Mouse (Mus musculus): Measurements from ENCODE around the gene Ccdc78. TPM values are rescaled to one million over a fixed set of nuclear protein-coding genes. Genes with fewer than 3 reads are reported as not detected.
"Not testable (repeated sequence)": the region's sequence is repeated elsewhere in the genome, so short reads cannot be mapped to it uniquely, and the experiment has no call there.

Ccdc78 gene
- 0.08 TPM for polyA plus RNA-seq (2012; fragmentation: generic; extraction: Trizol)

GRCm38 (mm10) chr17:25786280-25786679, at the start of gene Ccdc78:
Ccdc78 (plus strand) TSS chr17:25786580.
- Histone ChIP-seq H3K27me3 (ENCODE audit: control insufficient read depth, insufficient read depth, insufficient read length) (no peaks in the 10 kb centered on the region), H3K36me3 (ENCODE audit: control insufficient read depth, insufficient read depth) (peaks cover 4% of the 10 kb centered on the region), H3K4me3 (peak within 1 kb of the TSS; percentile 52), H3ac (ENCODE audit: control insufficient read depth, insufficient read length) (peak within 1 kb of the TSS; percentile 0), H3K79me2 (ENCODE audit: control insufficient read depth, insufficient read depth) (no peaks in the 10 kb centered on the region), H3K4me2 (ENCODE audit: low read depth) (peak within 1 kb of the TSS; percentile 97)
- TF ChIP-seq MAX (IDR thresholded peaks at IDR 0.05; ENCODE audit: low read depth) (no peak), E2F4 (IDR thresholded peaks at IDR 0.05; ENCODE audit: insufficient read depth) (no peak), POLR2A (IDR thresholded peaks at IDR 0.05; ENCODE audit: insufficient read length, low read depth) (no peak), USF1 (IDR thresholded peaks at IDR 0.05; ENCODE audit: low read depth) (no peak), TCF3 (IDR thresholded peaks at IDR 0.05; ENCODE audit: insufficient read length, low read depth) (no peak), SRF (IDR thresholded peaks at IDR 0.05; ENCODE audit: control insufficient read depth, insufficient read length, low read depth) (no peak), MYOD1 (IDR thresholded peaks at IDR 0.05; ENCODE audit: control insufficient read depth in 1 of 3, insufficient read length in 2 of 3, low read depth in 2 of 3) (no peak), MYOG (IDR thresholded peaks at IDR 0.05; ENCODE audit: control insufficient read depth in 1 of 3, insufficient read depth in 1 of 3, insufficient read length in 2 of 3, low read depth in 2 of 3) (no peak), CEBPB (IDR thresholded peaks at IDR 0.05; ENCODE audit: insufficient read depth, poor library complexity, severe bottlenecking) (no peak)

DNA sequence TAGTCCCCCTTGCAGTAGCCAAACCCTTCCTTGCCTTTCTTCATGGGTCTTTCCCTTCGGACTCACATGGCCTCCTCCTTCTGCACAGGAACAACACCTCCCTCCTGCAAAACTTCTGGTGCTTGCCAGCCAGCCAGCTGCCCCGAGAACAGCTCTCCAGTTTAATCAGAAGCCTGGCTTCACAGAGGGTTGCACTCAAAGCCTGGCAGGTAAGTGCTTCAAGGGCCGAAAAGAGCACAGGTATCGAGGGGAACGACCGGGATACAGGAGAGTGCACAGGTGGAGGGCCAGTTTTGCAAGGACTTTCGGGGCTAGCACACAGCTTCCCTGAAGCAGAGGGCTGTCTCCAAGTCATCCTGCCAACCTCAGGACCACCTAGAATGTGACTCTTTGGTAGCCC, 47.5 kb upstream of the Ccdc78 start:
- Histone ChIP-seq H3K36me3 (ENCODE audit: control insufficient read depth, insufficient read depth) (no peaks in the 10 kb centered on the region), H3ac (ENCODE audit: control insufficient read depth, insufficient read length) (no peak overlapping the region), H3K4me3 (no peak overlapping the region), H3K27me3 (ENCODE audit: control insufficient read depth, insufficient read depth, insufficient read length) (peaks cover 24% of the 10 kb centered on the region), H3K79me2 (ENCODE audit: control insufficient read depth, insufficient read depth) (no peaks in the 10 kb centered on the region), H3K4me2 (ENCODE audit: low read depth) (no peak overlapping the region)
- TF ChIP-seq POLR2A (IDR thresholded peaks at IDR 0.05; ENCODE audit: insufficient read length, low read depth) (no peak), CEBPB (IDR thresholded peaks at IDR 0.05; ENCODE audit: insufficient read depth, poor library complexity, severe bottlenecking) (no peak), REST (IDR thresholded peaks at IDR 0.05; ENCODE audit: insufficient read depth, insufficient read length) (no peak), MAX (IDR thresholded peaks at IDR 0.05; ENCODE audit: low read depth) (no peak), TCF12 (IDR thresholded peaks at IDR 0.05; ENCODE audit: insufficient read depth, poor library complexity, severe bottlenecking) (no peak), SRF (IDR thresholded peaks at IDR 0.05; ENCODE audit: control insufficient read depth, insufficient read length, low read depth) (no peak), E2F4 (IDR thresholded peaks at IDR 0.05; ENCODE audit: insufficient read depth) (no peak), TCF3 (IDR thresholded peaks at IDR 0.05; ENCODE audit: insufficient read length, low read depth) (no peak), USF1 (IDR thresholded peaks at IDR 0.05; ENCODE audit: low read depth) (no peak), MYOG (IDR thresholded peaks at IDR 0.05; ENCODE audit: control insufficient read depth in 1 of 3, insufficient read depth in 1 of 3, insufficient read length in 2 of 3, low read depth in 2 of 3) (no peak), MYOD1 (IDR thresholded peaks at IDR 0.05; ENCODE audit: control insufficient read depth in 1 of 3, insufficient read length in 2 of 3, low read depth in 2 of 3) (no peak), POLR2AphosphoS2 (IDR thresholded peaks at IDR 0.05; ENCODE audit: insufficient read length, low read depth) (no peak)

DNA sequence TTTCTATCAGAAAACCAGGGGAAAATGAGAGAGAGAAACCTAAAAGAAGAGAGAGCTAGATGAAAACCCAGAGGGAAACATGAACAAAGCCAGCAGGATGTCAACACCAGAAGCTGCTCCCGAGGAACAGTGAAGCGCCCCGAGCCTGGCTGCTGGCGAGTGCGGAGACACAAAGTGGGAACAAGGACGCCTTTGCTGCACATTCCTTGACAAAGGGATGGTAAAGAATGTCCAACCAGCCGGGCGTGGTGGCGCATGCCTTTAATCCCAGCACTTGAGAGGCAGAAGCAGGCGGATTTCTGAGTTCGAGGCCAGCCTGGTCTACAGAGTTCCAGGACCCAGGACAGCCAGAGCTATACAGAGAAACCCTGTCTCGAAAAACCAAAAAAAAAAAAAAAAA, 44.9 kb upstream of the Ccdc78 start:
- H3ac ChIP-seq (ENCODE audit: control insufficient read depth, insufficient read length); H3K4me2 ChIP-seq (ENCODE audit: low read depth); H3K4me3 ChIP-seq; H3K36me3 ChIP-seq (ENCODE audit: control insufficient read depth, insufficient read depth); H3K79me2 ChIP-seq (ENCODE audit: control insufficient read depth, insufficient read depth): not testable (repeated sequence)
- peaks cover 24% of the 10 kb centered on the region for H3K27me3 ChIP-seq (ENCODE audit: control insufficient read depth, insufficient read depth, insufficient read length)

GRCm38 (mm10) chr17:25743831-25744230, 42.5 kb upstream of the Ccdc78 start:
- Histone ChIP-seq H3K79me2 (ENCODE audit: control insufficient read depth, insufficient read depth) (no peaks in the 10 kb centered on the region), H3K27me3 (ENCODE audit: control insufficient read depth, insufficient read depth, insufficient read length) (peaks cover 13% of the 10 kb centered on the region), H3K4me2 (ENCODE audit: low read depth) (no peak overlapping the region), H3ac (ENCODE audit: control insufficient read depth, insufficient read length) (no peak overlapping the region), H3K4me3 (no peak overlapping the region), H3K36me3 (ENCODE audit: control insufficient read depth, insufficient read depth) (no peaks in the 10 kb centered on the region)
- TF ChIP-seq REST (IDR thresholded peaks at IDR 0.05; ENCODE audit: insufficient read depth, insufficient read length) (no peak), USF1 (IDR thresholded peaks at IDR 0.05; ENCODE audit: low read depth) (no peak), CEBPB (IDR thresholded peaks at IDR 0.05; ENCODE audit: insufficient read depth, poor library complexity, severe bottlenecking) (no peak), TCF3 (IDR thresholded peaks at IDR 0.05; ENCODE audit: insufficient read length, low read depth) (no peak), SRF (IDR thresholded peaks at IDR 0.05; ENCODE audit: control insufficient read depth, insufficient read length, low read depth) (no peak), POLR2AphosphoS2 (IDR thresholded peaks at IDR 0.05; ENCODE audit: insufficient read length, low read depth) (peak; percentile 44)

DNA sequence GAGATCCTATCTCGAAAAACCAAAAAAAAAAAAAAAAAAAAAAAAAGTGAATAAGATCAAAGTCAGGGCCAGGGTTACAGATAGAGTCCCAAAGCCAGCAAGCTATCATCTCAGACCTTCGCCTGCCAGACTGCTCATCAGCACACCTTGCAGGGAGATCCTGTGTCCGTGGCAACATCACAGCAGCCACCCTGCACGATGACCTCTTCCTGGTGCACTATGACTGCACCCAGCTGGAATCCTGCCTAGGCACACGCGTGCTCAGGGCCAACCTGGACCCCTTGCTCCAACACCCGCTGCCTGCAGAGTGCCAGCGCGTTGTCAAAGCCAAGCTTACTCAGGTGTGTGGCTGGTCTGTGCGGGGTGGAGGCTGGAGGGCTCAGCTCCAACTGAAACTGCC, 42.1 kb upstream of the Ccdc78 start:
- Histone ChIP-seq H3ac (ENCODE audit: control insufficient read depth, insufficient read length) (no peak overlapping the region), H3K4me3 (no peak overlapping the region), H3K4me2 (ENCODE audit: low read depth) (no peak overlapping the region), H3K79me2 (ENCODE audit: control insufficient read depth, insufficient read depth) (no peaks in the 10 kb centered on the region), H3K36me3 (ENCODE audit: control insufficient read depth, insufficient read depth) (no peaks in the 10 kb centered on the region), H3K27me3 (ENCODE audit: control insufficient read depth, insufficient read depth, insufficient read length) (peaks cover 8% of the 10 kb centered on the region)
- TF ChIP-seq TCF3 (IDR thresholded peaks at IDR 0.05; ENCODE audit: insufficient read length, low read depth) (no peak), POLR2AphosphoS2 (IDR thresholded peaks at IDR 0.05; ENCODE audit: insufficient read length, low read depth) (peak; percentile 37)

- H3K27me3 ChIP-seq (ENCODE audit: control insufficient read depth, insufficient read depth, insufficient read length), result no peaks in the 10 kb centered on the region
- no peak overlapping the region for H3K4me2 ChIP-seq (ENCODE audit: low read depth)
- H3K36me3 ChIP-seq (ENCODE audit: control insufficient read depth, insufficient read depth), result no peaks in the 10 kb centered on the region
- TF ChIP-seq POLR2A (IDR thresholded peaks at IDR 0.05; ENCODE audit: insufficient read length, low read depth) (no peak), TCF3 (IDR thresholded peaks at IDR 0.05; ENCODE audit: insufficient read length, low read depth) (no peak), MYOG (IDR thresholded peaks at IDR 0.05; ENCODE audit: control insufficient read depth in 1 of 3, insufficient read depth in 1 of 3, insufficient read length in 2 of 3, low read depth in 2 of 3) (no peak), POLR2AphosphoS2 (IDR thresholded peaks at IDR 0.05; ENCODE audit: insufficient read length, low read depth) (no peak), REST (IDR thresholded peaks at IDR 0.05; ENCODE audit: insufficient read depth, insufficient read length) (no peak), MAX (IDR thresholded peaks at IDR 0.05; ENCODE audit: low read depth) (no peak), TCF12 (IDR thresholded peaks at IDR 0.05; ENCODE audit: insufficient read depth, poor library complexity, severe bottlenecking) (no peak), USF1 (IDR thresholded peaks at IDR 0.05; ENCODE audit: low read depth) (no peak), SRF (IDR thresholded peaks at IDR 0.05; ENCODE audit: control insufficient read depth, insufficient read length, low read depth) (no peak), E2F4 (IDR thresholded peaks at IDR 0.05; ENCODE audit: insufficient read depth) (no peak), CEBPB (IDR thresholded peaks at IDR 0.05; ENCODE audit: insufficient read depth, poor library complexity, severe bottlenecking) (no peak), MYOD1 (IDR thresholded peaks at IDR 0.05; ENCODE audit: control insufficient read depth in 1 of 3, insufficient read length in 2 of 3, low read depth in 2 of 3) (no peak)
- no peak overlapping the region for H3ac ChIP-seq (ENCODE audit: control insufficient read depth, insufficient read length)
- no peak overlapping the region for H3K4me3 ChIP-seq
- H3K79me2 ChIP-seq (ENCODE audit: control insufficient read depth, insufficient read depth), result no peaks in the 10 kb centered on the region
These were observed 38.1 kb upstream of the Ccdc78 start for GRCm38 (mm10) chr17:25748238-25748637.
